Mouse (Mus musculus) monocyte, adult 5-6 weeks (primary cell): ENCODE data around the gene 4930519P11Rik. TPM values are rescaled to one million over a fixed set of nuclear protein-coding genes. Genes with fewer than 3 reads are reported as not detected.

Source experiments
- ATAC-seq: fragments of 153-309, 156-312 bp; replicated peaks from 2 replicates; pipeline ENCODE4 v1.8.0; 2017; ENCODE audit warnings: mild to moderate bottlenecking; ENCODE audit not compliant: low TSS enrichment, insufficient number of reproducible peaks, severe bottlenecking, poor library complexity, low FRiP score
- total RNA-seq: library from RNA; stranded (forward); fragments of 200-1000, 200-491, 200-594 nt; gene quantifications from 3 replicates; pipeline ENCODE4 v1.2.3, GENCODE M21; 2017

The 4930519P11Rik gene
- 2.0 TPM in 1 of 3 replicates, not detected in the others for total RNA-seq

DNA sequence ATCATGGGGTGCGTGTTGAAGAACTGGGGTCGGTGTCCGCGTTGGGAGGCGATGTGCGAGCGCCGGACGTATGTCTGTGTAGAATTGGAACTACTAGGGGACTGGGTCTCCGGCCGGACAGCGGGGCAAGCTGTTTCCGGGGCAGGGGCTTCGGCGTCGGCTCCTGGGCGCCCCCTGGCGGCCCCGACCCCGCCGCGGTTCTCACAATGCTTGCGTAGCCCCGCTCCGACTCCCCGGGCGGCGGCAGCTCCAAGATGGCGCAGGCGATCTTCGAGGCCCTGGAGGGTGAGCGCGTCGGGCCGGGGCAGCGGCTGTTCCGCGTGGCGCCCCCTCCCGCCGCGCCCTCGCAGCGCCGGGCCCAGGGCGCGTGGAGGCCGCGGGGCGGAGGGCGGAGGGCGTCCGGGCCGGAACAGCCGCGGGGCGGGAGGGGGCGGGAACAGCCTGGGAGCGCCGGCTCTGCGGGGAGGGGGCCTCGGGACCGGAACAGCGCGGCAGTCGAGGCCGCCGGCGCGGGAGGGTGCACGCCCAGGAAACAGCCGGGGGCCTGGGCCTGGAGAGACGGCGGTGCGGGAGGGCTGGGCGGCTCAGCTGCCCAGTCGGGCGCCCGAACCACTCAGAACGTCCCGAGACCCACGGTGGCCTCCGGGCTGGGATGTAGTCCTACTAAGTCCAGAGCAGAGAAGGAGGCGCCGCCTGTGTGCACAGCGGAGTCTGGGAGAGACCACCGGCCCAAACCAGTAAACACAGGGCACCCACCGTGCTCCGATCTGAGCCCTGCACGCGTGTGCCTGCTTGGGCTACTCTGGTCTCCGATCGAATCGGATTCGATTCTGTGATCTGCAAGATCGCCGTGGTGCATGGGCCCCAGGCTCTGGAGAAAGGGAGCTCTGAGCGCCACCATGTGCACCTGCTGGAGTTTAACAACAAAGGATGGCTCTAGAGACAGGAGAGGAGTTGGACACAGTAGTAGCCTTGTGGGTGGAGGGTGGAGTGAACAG lies at the start of gene 4930519P11Rik, which contains the start of gene Zfp341:
4930519P11Rik (minus strand) TSS at position 320 of the 998 bp plus-strand sequence.
Zfp341 (plus strand) TSS at position 180 of the 998 bp plus-strand sequence.
- ATAC-seq = peak; percentile 84

DNA sequence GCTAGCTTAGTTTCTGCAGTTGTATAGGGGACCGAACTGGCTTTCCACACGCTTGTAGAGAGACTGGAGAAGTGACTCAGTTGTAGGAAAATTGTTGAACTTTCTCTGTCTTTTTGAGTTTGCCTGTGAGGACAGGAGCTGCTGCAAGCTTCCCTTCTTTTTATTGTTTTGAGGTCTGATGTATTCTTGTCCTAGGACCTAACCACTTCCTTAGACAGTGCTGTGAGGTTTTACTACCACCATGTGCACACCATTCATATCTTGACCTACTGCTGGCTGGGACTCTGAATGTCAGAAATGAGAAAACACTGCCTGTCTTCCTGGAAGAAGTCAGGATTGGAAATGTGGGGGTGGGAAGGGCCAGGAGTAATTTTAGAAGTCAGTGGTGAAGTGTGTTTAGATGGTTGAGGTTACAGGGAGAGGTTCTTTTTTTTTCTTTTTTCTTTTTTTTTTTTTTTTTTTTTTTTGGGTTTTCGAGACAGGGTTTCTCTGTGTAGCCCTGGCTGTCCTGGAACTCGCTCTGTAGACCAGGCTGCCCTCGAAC lies 46.4 kb upstream of the 4930519P11Rik start:
- no peak for ATAC-seq

DNA sequence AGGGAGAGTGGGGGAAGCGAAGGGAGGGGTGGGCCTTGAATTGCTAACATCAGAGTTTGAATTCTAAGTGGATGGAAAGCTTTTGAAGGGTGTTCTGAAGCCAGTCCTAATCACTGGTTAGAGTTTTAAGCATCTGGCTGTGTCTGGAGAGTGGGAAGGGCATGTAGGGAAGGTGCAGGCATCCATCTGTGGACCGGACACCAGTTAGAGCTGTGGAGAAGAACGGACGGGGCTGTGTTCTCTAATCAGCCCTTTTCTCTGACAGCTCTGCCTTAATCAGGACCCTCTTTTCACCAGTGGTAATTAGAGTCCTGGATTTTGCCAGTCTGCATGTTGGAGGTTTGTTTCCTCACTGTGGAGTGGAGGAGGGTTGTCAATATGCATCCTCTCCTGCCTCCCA lies 45.8 kb upstream of the 4930519P11Rik start:
- no peak for ATAC-seq

DNA sequence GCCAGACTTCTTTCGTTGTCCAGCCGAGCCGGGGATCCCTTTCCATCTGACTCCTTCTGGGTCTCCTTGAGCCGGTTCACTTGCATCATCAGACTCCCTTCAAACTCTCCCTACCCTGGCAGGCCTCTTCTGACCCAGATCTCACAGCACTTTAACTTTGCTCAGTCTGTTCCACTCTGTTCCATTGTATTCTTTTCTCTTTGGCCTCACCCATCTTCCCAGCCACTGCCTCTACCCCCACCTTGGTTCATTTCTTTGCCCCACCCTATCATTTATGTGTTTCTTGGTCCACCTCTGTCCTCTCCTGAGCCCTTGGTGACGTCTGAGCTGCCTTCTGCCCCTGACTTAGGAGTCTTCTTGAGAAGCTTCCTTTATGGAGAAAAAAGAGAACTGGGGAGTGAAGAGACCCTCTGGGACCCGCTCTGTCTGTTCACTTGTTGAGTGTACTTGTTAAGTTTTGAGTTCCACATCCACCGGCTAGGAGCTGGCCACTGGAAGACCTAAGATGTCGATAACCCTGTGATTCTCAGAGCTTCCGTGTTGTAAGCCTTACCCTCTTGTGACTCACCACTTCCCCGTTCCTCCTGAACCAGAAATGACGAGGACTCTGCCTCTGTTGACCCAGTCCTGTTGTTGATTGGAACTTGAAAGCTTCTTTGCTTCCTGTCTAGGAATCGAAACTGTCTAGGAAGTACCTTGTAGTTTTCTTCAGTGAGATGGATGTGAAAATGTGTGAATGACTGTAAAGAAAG lies 44.4 kb upstream of the 4930519P11Rik start:
- peak; percentile 83 for ATAC-seq

DNA sequence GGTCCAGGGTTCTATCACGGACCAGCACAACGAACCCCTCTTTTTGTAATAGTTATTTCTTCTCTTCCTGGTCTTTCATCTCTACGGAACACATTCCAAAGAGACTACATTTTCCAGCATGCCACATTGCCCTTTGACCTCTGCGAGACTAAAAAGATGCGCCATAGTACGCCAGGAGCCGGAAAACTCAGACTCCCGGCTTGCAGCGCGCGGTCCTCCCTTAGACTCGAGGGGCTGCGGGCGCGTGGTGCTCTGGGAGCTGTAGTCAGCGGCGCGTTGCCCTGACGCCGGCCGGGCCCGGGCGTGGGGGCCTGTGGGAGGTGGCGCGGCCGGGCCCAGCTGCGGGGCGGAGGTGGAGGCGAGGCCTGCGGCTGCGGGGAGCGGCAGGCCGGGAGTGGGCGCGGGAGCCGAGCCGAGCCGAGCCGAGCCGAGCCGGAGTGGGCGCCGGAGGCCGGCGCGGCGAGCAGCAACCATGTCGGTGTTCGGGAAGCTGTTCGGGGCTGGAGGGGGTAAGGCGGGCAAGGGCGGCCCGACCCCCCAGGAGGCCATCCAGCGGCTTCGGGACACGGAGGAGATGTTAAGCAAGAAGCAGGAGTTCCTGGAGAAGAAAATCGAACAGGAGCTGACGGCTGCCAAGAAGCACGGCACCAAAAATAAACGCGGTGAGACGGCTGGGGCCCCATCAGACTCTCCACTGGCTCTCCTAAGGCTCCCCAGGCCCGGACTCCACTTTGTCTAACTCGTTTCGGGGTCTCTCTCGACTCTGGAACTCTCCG lies 43.7 kb upstream of the 4930519P11Rik start:
- ATAC-seq = peak; percentile 93

DNA sequence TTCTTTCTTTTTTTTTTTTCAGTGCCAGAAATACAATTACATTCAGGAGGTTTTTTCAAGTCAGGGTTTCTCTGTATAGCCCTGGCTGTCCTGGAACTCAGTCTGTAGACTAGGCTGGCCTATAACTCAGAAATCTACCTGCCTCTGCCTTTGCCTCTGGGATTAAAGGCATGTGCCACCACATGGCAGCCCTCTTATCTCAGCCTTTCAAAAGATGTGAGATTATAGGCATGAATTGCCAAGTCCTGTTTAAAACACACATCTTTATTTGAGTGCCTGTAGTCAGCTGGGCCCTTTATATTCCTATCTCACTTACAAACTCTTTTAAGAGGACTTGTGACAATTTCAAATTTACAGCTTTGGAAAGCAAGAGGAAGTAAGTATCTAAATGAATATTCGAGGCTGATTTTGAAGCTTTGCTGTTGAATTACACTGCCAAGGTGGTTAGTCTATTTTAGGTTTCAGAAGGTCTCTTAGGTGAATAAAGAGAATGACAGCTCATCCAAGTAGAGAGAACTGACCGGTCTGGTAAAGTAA lies 42.7 kb upstream of the 4930519P11Rik start:
- no peak for ATAC-seq

DNA sequence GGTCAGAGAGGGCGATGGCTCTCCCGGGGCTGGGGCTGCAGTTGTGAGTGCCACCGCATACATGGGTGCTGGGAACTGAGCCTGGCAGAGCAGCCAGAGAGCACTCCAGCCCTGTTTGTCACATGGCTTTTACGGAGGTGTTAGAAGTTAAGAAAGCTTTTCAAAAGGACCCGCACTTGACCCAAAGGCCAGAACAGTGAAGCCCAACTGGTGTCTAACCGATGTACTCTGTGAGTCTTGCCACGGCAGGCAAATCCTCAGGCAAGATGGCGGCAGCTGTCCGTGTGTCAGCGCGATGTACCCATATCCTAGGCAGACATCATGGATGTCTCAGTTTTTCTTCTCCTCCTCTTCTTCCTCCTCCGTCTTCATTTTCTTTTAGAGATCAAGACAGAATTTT lies 41.7 kb upstream of the 4930519P11Rik start:
- ATAC-seq = no peak

DNA sequence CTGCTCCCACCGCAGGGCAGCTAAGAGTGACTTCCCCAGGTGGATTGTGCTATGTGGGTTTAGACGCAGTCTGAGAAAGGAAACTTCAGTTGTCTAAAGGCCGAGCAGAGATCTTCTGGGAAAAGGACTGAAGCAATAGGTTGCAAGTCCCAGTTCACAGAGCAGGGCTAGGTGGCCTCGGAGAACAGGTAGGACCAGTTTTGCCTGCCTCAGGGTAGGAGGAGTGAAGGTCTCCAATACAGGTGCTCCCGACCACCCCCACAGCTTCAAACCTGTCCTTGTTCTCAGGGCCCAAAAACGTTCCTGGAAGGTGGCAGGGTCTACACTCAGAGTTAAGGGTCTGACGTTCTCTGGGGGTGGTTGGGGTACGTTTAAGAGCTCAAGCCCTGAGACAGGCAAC lies 38.1 kb upstream of the 4930519P11Rik start, which contains the start of gene Chmp4b:
Chmp4b (plus strand) TSS at position 343 of the 400 bp plus-strand sequence.
- ATAC-seq = no peak

DNA sequence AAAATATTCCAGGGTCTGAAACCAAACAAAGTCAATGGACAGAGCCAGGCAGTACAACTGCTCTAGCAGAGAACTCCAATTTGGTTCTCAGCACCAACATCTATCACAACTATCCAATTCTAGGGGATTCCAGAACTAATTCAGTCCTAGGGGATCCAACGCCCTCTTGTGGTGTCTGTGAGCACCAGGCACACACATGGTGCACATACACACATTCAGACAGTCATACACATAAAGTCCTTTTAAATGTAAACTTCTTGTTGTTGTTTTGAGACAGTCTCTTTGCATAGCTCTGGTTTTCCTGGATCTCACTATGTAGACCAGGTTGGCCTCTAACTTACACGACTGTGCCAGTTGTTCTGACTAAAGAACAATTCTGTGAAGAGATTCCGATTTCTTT lies 37.2 kb upstream of the 4930519P11Rik start:
- ATAC-seq = no peak

DNA sequence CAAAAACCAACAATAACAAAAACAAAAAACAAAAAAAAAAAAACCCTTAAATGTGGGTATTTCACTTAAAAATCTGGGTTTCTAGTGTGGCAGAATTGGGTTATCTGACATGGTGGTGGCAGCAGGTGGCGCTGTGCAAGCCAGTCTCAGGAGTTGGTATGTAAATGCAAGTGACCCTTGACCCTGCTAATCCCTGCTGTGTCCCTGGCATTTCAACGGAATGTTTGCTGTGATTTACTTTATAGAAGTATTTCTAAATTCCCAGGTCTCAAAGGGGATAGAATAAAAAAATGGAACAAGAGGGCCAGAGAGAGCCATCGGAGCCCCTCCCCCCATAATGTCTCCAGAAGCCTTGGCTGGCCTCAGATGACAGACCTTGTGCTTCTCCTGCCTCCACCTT lies 34.8 kb upstream of the 4930519P11Rik start:
- no peak for ATAC-seq

DNA sequence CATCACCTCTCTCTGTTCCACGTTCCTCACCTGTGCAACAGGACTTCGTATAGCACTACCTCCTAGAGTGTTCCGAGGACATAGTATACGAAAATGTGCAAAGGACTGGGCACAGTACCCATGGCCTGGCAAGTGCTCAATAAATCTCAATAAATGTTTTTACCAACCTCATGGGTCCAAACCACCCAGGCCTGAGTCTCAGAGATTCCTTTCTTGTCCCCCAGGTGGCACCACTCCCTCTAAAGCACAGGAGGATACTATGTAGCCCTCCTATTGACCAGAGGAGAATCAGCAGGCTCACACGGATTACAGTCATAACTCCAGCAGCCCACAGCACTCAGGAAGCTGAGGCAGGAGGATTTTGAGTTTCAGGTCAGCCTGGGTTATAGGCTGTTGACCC lies 33.4 kb upstream of the 4930519P11Rik start:
- no peak for ATAC-seq

DNA sequence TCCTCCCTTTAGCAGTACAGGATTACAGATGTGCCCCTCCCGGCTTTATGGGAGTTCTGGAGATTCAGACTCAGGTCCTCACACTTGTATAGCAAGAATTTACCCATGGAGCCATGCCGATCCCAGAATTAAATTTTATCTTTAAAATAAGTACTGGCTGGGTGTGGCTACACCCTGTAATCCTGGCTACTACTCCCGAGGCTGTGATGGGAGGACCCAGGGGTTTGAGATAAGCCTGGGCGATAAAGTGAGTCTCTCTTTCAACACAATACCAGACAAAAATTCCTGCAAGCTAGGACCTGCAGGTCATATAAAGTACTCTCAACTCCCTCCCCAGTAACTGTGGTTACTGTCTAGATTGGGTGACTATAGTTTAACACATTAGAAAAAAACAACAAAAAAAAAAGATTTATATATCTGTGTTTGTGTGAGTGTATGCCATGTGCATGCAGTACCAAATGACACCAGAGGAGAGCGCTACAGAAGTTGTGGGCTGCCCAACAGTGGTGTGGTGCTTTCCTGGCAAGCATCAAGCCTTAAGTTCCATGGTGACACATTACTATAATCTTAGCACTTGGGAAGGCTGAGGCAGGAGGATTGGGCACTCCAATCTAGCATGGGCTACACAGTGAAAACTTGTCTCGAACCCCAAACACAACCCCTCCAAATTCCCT lies 29.6 kb upstream of the 4930519P11Rik start:
- ATAC-seq = no peak

DNA sequence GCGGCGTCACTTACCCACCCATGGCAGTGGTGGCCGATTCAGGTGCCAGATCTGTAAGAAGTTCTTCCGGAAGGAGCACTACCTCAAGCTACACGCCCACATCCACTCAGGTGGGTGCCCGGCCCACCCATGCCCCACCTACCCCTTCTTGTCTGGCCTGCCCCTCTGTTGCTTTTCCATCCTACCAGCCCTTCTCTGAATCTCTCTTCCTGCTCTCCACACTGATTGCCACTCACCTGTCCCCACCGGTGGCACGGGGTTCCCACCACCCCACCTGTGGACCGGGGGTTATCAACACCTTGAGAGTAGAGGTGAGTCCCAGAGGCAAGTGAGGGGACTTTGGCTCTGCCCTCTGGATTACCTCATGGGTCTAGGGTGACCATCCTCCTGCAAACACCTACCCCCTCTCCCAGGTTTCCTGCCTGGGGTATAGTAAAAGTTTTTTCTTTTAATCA lies 28.8 kb upstream of the 4930519P11Rik start:
- no peak for ATAC-seq

DNA sequence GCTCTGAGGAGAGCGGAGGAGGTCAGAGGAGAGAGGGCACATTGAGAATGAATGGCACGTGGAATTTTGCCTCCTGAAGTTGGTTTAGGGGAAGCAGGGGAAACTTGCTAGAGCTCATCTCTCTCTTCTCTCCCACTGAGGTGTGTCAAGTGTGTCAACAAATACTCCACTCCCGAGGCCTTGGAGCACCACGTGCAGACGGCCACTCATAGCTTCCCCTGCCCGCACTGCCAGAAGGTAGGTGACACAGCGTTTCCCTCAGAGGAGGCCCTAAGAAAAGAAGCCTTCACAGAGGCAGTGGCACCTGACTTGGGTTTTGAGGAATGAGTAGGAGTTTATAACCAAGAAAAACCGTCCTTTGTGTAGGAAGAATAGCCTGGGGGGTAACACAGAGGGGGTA lies 27.9 kb upstream of the 4930519P11Rik start:
- no peak for ATAC-seq

DNA sequence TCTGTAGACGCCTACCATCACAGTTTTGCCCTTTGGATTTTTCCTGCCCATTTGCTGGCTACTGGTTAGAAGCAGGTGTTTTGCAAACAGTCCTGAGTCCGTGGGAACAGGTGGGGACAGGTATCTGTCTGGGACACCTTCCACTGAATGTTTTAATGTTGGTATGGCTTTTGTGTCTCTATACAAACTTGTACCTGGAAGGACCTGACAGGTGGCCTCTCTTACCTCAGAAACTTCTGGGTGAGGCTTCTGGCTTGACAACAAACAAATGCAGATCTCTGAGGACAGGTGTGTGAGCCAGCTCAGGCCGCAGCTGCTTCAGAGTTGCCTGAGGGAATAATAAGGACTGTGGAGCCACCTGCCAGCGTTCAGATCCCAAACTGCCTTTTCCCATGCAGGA lies 25.9 kb upstream of the 4930519P11Rik start:
- no peak for ATAC-seq

DNA sequence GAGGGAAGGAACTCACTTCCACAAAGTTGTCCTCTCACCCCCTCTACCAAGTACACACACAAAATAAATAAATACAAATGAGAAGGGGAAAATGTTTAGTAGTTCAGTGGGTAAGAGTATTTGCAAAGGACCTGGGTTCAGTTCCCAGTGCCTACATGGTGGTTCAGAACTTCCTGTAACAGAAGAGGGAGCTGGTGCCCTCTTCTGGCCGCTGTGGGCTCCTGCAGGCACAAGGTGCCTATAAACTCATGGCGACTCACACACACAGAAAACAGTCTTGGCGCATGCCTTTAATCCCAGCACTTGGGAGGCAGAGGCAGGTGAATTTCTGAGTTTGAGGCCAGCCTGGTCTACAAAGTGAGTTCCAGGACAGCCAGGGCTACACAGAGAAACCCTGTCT lies 25.3 kb upstream of the 4930519P11Rik start:
- no peak for ATAC-seq

DNA sequence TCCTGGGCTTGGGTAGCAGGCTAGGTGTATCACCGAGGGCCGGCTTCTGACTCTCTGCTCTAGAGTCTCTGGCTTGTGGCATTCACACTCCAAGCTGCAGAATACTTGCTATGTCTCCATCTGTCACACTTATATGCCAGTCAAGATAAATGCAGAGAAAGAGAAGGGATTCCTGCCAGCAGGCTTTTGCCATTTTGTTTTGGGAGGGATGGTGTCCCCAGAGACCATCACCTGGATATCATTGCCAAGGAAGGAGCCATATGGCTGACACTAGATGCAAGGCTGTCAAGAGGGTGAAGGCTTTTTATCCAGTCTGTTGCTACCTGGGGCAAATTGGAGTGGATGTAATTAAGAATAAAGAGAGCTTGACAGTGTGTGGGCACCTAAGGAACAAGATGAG lies 22.6 kb upstream of the 4930519P11Rik start:
- no peak for ATAC-seq
